Mouse (Mus musculus): ENCODE measurements around the gene Spin1. TPM values are rescaled to one million over a fixed set of nuclear protein-coding genes. Genes with fewer than 3 reads are reported as not detected.
A peak's percentile ranks its signal among the peaks of the same experiment; 100 is the strongest.

The Spin1 gene
- total and polyA plus RNA-seq, 2 experiments from 2014 or later: 31.3 to 41.7 TPM

GRCm38 (mm10) chr13:51115762-51116161 is 15.1 kb downstream of the Spin1 start:
- ATAC-seq (ENCODE audit: insufficient read depth, low read depth) (no peak), DNase-seq (ENCODE audit: low spot score) (no peak)
- H3K4me1 ChIP-seq (ENCODE audit: control insufficient read depth, insufficient read depth): peaks cover 34% of the 10 kb centered on the region
- H3K27ac ChIP-seq (ENCODE audit: low read depth): 0 out of 2 replicates have a peak overlapping the region, but pooled peaks have one; percentile 15
- no peak overlapping the region for H3K9ac ChIP-seq (replicated peaks; ENCODE audit: low read depth, low read length)
- no peak overlapping the region for H3K4me2 ChIP-seq (ENCODE audit: low read depth, low read length)
- TF ChIP-seq EP300 (IDR thresholded peaks at IDR 0.05; ENCODE audit: low read depth) (no peak), CTCF (IDR thresholded peaks at IDR 0.05; ENCODE audit: low read depth) (no peak)
- H3K36me3 ChIP-seq (replicated peaks; ENCODE audit: control insufficient read depth, insufficient read depth, low read length): no peaks in the 10 kb centered on the region
- WGBS: 76% methylated on average over 3 of the region's 3 CpGs
- 0 out of 2 replicates have a peak, but pooled peaks cover 5% of the 10 kb centered on the region for H3K9me3 ChIP-seq (replicated peaks; ENCODE audit: control insufficient read depth, low read length)
- H3K27me3 ChIP-seq (ENCODE audit: control insufficient read depth, insufficient read depth, low read length): no peaks in the 10 kb centered on the region
- no peak overlapping the region for H3K4me3 ChIP-seq (ENCODE audit: low read depth, low read length)

GRCm38 (mm10) chr13:51120734-51121133 is 20.1 kb downstream of the Spin1 start:
- TF ChIP-seq CTCF (IDR thresholded peaks at IDR 0.05; ENCODE audit: low read depth): no peak
- TF ChIP-seq EP300 (IDR thresholded peaks at IDR 0.05; ENCODE audit: low read depth): no peak
- Histone ChIP-seq H3K4me3 (ENCODE audit: low read depth, low read length) (0 out of 2 replicates have a peak overlapping the region, but pooled peaks have one; percentile 3), H3K9ac (replicated peaks; ENCODE audit: low read depth, low read length) (no peak overlapping the region), H3K36me3 (replicated peaks; ENCODE audit: control insufficient read depth, insufficient read depth, low read length) (0 out of 2 replicates have a peak, but pooled peaks cover 4% of the 10 kb centered on the region), H3K27ac (ENCODE audit: low read depth) (peak overlapping the region; percentile 58; the same call in 1 of the 2 replicates), H3K27me3 (ENCODE audit: control insufficient read depth, insufficient read depth, low read length) (no peaks in the 10 kb centered on the region), H3K4me2 (ENCODE audit: low read depth, low read length) (peak overlapping the region; percentile 40), H3K9me3 (replicated peaks; ENCODE audit: control insufficient read depth, low read length) (no peaks in the 10 kb centered on the region), H3K4me1 (ENCODE audit: control insufficient read depth, insufficient read depth) (peaks cover 47% of the 10 kb centered on the region)
- under 1% methylated on average over 4 of the region's 4 CpGs for WGBS
- ATAC-seq (ENCODE audit: insufficient read depth, low read depth) (no peak), DNase-seq (ENCODE audit: low spot score) (peak; percentile 26)

GRCm38 (mm10) chr13:51121966-51122365 is 21.3 kb downstream of the Spin1 start:
- ATAC-seq (ENCODE audit: insufficient read depth, low read depth): no peak
- peaks cover 52% of the 10 kb centered on the region for H3K4me1 ChIP-seq (ENCODE audit: control insufficient read depth, insufficient read depth)

GRCm38 (mm10) chr13:51122771-51123170 is 22.1 kb downstream of the Spin1 start:
- 81% methylated on average over 8 of the region's 8 CpGs for WGBS
- Histone ChIP-seq H3K27me3 (ENCODE audit: control insufficient read depth, insufficient read depth, low read length) (no peaks in the 10 kb centered on the region), H3K4me3 (ENCODE audit: low read depth, low read length) (no peak overlapping the region), H3K4me1 (ENCODE audit: control insufficient read depth, insufficient read depth) (peaks cover 60% of the 10 kb centered on the region), H3K9me3 (replicated peaks; ENCODE audit: control insufficient read depth, low read length) (no peaks in the 10 kb centered on the region), H3K4me2 (ENCODE audit: low read depth, low read length) (no peak overlapping the region), H3K9ac (replicated peaks; ENCODE audit: low read depth, low read length) (no peak overlapping the region), H3K36me3 (replicated peaks; ENCODE audit: control insufficient read depth, insufficient read depth, low read length) (0 out of 2 replicates have a peak, but pooled peaks cover 4% of the 10 kb centered on the region), H3K27ac (ENCODE audit: low read depth) (no peak overlapping the region)
- ATAC-seq (ENCODE audit: insufficient read depth, low read depth) (no peak), DNase-seq (ENCODE audit: low spot score) (no peak)
- TF ChIP-seq CTCF (IDR thresholded peaks at IDR 0.05; ENCODE audit: low read depth) (no peak), EP300 (IDR thresholded peaks at IDR 0.05; ENCODE audit: low read depth) (no peak)

More at GRCm38 (mm10) chr13:51121966-51122365, 21.3 kb downstream of the Spin1 start:
- TF ChIP-seq CTCF (IDR thresholded peaks at IDR 0.05; ENCODE audit: low read depth) (no peak), EP300 (IDR thresholded peaks at IDR 0.05; ENCODE audit: low read depth) (no peak)
- Histone ChIP-seq H3K27me3 (ENCODE audit: control insufficient read depth, insufficient read depth, low read length) (no peaks in the 10 kb centered on the region), H3K4me2 (ENCODE audit: low read depth, low read length) (no peak overlapping the region), H3K4me3 (ENCODE audit: low read depth, low read length) (no peak overlapping the region), H3K9ac (replicated peaks; ENCODE audit: low read depth, low read length) (no peak overlapping the region), H3K9me3 (replicated peaks; ENCODE audit: control insufficient read depth, low read length) (no peaks in the 10 kb centered on the region), H3K36me3 (replicated peaks; ENCODE audit: control insufficient read depth, insufficient read depth, low read length) (0 out of 2 replicates have a peak, but pooled peaks cover 4% of the 10 kb centered on the region), H3K27ac (ENCODE audit: low read depth) (no peak overlapping the region)
- 27% methylated on average over 1 of the region's 1 CpGs for WGBS
- DNase-seq (ENCODE audit: low spot score): no peak

GRCm38 (mm10) chr13:51125357-51125756 is 24.7 kb downstream of the Spin1 start:
- Histone ChIP-seq H3K27me3 (ENCODE audit: control insufficient read depth, insufficient read depth, low read length) (no peaks in the 10 kb centered on the region), H3K9ac (replicated peaks; ENCODE audit: low read depth, low read length) (no peak overlapping the region), H3K4me2 (ENCODE audit: low read depth, low read length) (no peak overlapping the region), H3K4me3 (ENCODE audit: low read depth, low read length) (no peak overlapping the region), H3K9me3 (replicated peaks; ENCODE audit: control insufficient read depth, low read length) (no peaks in the 10 kb centered on the region), H3K27ac (ENCODE audit: low read depth) (no peak overlapping the region), H3K4me1 (ENCODE audit: control insufficient read depth, insufficient read depth) (peaks cover 45% of the 10 kb centered on the region), H3K36me3 (replicated peaks; ENCODE audit: control insufficient read depth, insufficient read depth, low read length) (peaks cover 16% of the 10 kb centered on the region; the same call in 1 of the 2 replicates)
- ATAC-seq (ENCODE audit: insufficient read depth, low read depth) (no peak), DNase-seq (ENCODE audit: low spot score) (no peak)
- TF ChIP-seq CTCF (IDR thresholded peaks at IDR 0.05; ENCODE audit: low read depth) (no peak), EP300 (IDR thresholded peaks at IDR 0.05; ENCODE audit: low read depth) (no peak)
- 65% methylated on average over 8 of the region's 8 CpGs for WGBS

- Histone ChIP-seq H3K4me3 (ENCODE audit: low read depth, low read length) (no peak overlapping the region), H3K4me1 (ENCODE audit: control insufficient read depth, insufficient read depth) (peaks cover 24% of the 10 kb centered on the region), H3K9me3 (replicated peaks; ENCODE audit: control insufficient read depth, low read length) (no peaks in the 10 kb centered on the region), H3K36me3 (replicated peaks; ENCODE audit: control insufficient read depth, insufficient read depth, low read length) (peaks cover 16% of the 10 kb centered on the region; the same call in 1 of the 2 replicates), H3K9ac (replicated peaks; ENCODE audit: low read depth, low read length) (no peak overlapping the region), H3K4me2 (ENCODE audit: low read depth, low read length) (no peak overlapping the region), H3K27ac (ENCODE audit: low read depth) (no peak overlapping the region), H3K27me3 (ENCODE audit: control insufficient read depth, insufficient read depth, low read length) (no peaks in the 10 kb centered on the region)
- no peak for ATAC-seq (ENCODE audit: insufficient read depth, low read depth)
- TF ChIP-seq CTCF (IDR thresholded peaks at IDR 0.05; ENCODE audit: low read depth) (no peak), EP300 (IDR thresholded peaks at IDR 0.05; ENCODE audit: low read depth) (no peak)
- DNase-seq (ENCODE audit: low spot score): no peak
- WGBS: 42% methylated on average over 2 of the region's 2 CpGs
These were observed 27.2 kb downstream of the Spin1 start for GRCm38 (mm10) chr13:51127906-51128305.
